Mouse (Mus musculus) left cerebral cortex, adult 2 months (tissue): ENCODE results near the gene Ogn. TPM values are rescaled to one million over a fixed set of nuclear protein-coding genes. Genes with fewer than 3 reads are reported as not detected.
"Not testable (repeated sequence)": the region's sequence is repeated elsewhere in the genome, so short reads cannot be mapped to it uniquely, and the experiment has no call there.

ENCODE experiments used
- DNase-seq, 2 experiments: peaks; one replicate each; pipeline ENCODE4 v3.0.0; 2021 to 2022; ENCODE audit warnings: low spot score in 2 of 2, mixed read lengths in 1 of 2; ENCODE audit errors: extremely low spot score in 1 of 2
- H3K27ac ChIP-seq: fragments of 200-600 bp; 2 replicates; pipeline ENCODE4 v1.8.1; 2022
- H3K4me3 ChIP-seq: fragments of 200-600 bp; 2 replicates; pipeline ENCODE4 v1.8.1; 2022
- CTCF ChIP-seq: fragments of 200-600 bp; IDR thresholded peaks from 2 replicates; pipeline ENCODE4 v1.8.1; 2022; ENCODE audit warnings: antibody characterized with exemption, mild to moderate bottlenecking, moderate library complexity
- intact Hi-C: fragments of 180-260 bp; cut with DNase I; formaldehyde crosslinking; loops from one replicate; pipeline ENCODE4 v1.15.1; 2025
- long read RNA-seq, 2 experiments: library from polyadenylated mRNA; stranded (forward); transcript quantifications; one replicate each; pipeline ENCODE4 v2.0.0; 2021; ENCODE audit warnings: borderline mapping rate in 2 of 2
- total RNA-seq, 2 experiments: library from RNA; stranded (reverse); gene quantifications; 2 replicates each; pipeline ENCODE4 v1.2.3; 2021

The Ogn gene
- total RNA-seq, result 1 to 10 TPM; 5.3 to 8.6 TPM
- long read RNA-seq, experiment 1, partial matches to known transcripts, result 2 of 5 reads
- long read RNA-seq, experiment 1, other reads (novel, unspliced or antisense), result 0 of 5 reads
- long read RNA-seq, experiment 2, partial matches to known transcripts, result 2 of 2 reads
- long read RNA-seq, experiment 2, other reads (novel, unspliced or antisense), result 0 of 2 reads

- intact Hi-C loops, result no loop called here
- no peak for DNase-seq
- H3K27ac ChIP-seq, result no peak within 1 kb of the TSS
- H3K4me3 ChIP-seq, result no peak within 1 kb of the TSS
- no peak for TF ChIP-seq CTCF
Observed at GRCm38 (mm10) chr13:49607714-49608113, at the start of gene Ogn. Ogn (plus strand) TSS chr13:49608046.

DNA sequence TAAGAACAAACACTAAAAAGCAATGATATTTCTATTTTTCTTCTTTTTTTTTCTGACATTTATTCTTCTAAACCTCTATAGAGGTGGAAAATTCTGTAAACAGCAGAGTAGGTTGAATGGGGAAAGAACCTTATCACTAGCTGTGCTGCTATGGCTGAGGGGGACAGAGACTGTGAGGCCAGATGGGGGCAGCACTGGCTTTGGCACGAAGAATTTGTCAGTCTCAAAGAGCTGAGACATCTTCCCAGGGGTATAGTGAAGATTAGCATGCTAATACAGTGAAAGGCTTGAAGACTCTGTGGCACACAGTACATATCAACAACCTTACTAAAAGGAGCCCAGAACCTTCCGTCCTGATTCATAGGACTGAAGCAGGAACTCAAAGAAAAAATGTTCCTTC lies 48.7 kb upstream of the Ogn start:
- no peak overlapping the region for H3K27ac ChIP-seq
- intact Hi-C loops, result no loop called here
- DNase-seq, result peak in 1 of 2 experiments; percentile 11
- H3K4me3 ChIP-seq, result no peak overlapping the region
- peak; percentile 37 for TF ChIP-seq CTCF

DNA sequence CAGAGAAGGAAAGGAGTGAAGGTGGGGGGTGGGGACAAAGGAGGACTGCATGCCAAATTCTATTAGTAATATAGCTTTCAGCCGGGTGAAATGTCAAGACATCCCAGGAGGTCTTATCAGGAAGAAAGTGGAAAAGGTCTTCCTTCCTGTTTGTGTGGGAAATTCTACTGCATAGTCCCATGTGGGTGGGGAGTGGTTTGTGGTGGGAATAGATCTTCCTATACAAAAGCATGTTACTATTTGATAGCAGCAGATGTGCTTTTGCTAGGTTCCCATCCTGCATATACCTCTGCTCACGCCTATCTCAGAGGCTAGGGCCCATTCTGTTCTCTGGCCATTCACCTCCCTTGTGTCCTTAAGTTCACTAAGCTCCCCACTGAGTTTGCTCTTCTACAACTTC lies 47.0 kb upstream of the Ogn start:
- intact Hi-C loops, result no loop called here
- Histone ChIP-seq H3K4me3 (no peak overlapping the region), H3K27ac (no peak overlapping the region)
- no peak for TF ChIP-seq CTCF
- DNase-seq, result no peak

- intact Hi-C loops, result no loop called here
- no peak overlapping the region for H3K4me3 ChIP-seq
- TF ChIP-seq CTCF, result no peak
- no peak overlapping the region for H3K27ac ChIP-seq
- DNase-seq, result no peak
Observed at GRCm38 (mm10) chr13:49564347-49564746, 43.5 kb upstream of the Ogn start.

GRCm38 (mm10) chr13:49570371-49570770 lies 37.5 kb upstream of the Ogn start:
- intact Hi-C loops, result no loop called here
- DNase-seq, result no peak
- Histone ChIP-seq H3K4me3 (no peak overlapping the region), H3K27ac (no peak overlapping the region)
- no peak for TF ChIP-seq CTCF

- no peak for DNase-seq
- no peak overlapping the region for H3K27ac ChIP-seq
- H3K4me3 ChIP-seq, result no peak overlapping the region
- TF ChIP-seq CTCF, result no peak
- intact Hi-C loops, result no loop called here
Observed at GRCm38 (mm10) chr13:49571418-49571817, 36.4 kb upstream of the Ogn start.

DNA sequence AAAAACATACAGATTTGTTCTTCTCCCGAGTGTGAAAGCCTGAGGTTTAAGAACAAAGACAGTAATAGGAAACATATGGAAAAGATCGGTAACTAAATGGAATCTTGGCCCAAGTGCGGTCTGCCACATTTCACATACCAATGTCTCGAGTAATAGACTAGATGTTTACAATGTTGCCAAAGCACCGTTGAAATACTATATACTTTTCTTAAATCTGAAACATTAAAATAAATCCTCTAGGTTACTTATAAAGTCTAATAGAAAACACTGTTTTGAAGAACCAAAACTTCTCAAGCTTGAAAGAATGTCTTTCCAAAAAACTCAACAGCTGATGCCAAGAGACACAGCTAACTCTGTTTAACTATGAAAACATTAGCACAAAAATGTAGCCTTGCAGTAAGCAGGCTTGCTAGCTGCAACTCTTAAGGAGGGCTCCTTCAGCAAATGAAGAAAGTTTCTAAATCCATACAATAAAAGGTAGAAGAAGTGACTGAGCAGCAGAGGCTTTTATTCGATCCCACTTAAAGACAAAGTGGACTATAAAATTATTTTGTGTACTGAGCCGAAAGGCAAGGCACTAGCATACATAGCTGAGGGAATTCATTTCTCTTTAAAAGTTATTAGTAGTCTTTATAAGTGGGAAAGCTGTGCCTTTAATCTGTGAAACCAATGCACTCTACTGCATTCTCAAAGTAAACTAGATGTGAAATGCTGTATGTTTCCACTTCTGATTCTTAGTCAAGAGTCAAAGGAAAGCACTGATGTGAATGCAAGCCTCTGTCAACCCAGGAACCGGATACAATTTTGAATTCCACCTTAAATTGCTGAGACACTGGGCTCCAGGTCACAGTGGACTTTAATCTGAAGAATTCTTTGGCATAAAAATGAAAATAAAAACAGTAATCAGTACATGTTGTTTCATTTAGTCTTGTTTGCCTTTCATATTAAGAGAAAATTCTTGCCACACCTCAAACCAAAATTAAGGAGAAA lies 26.0 kb upstream of the Ogn start, which contains the start of gene Omd:
TSS of gene Omd (plus strand) at position 922 of the 990 bp plus-strand sequence.
- intact Hi-C loops, result no loop called here
- TF ChIP-seq CTCF, result no peak
- no peak for DNase-seq
- Histone ChIP-seq H3K27ac (no peak within 1 kb of the TSS), H3K4me3 (no peak within 1 kb of the TSS)

DNA sequence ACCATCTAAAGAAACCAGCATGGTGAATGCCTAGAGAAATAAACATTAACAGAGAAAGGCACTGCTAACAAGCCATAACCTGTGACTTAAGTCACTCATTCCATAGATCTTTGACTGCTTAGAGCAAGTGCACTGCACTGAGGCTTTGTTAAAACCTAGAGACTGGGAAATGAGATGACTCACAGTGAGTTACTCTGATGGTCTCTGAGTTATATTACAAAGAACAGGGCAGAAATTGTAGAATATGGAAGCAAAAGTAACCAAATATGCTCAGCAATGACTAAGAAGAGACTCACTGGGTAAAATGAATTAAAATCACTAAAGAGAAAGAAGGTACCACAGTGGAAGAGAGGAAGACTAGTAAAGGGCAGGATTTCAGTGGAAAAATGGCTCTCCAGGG lies 24.0 kb upstream of the Ogn start:
- no peak overlapping the region for H3K4me3 ChIP-seq
- no peak for TF ChIP-seq CTCF
- H3K27ac ChIP-seq, result no peak overlapping the region; the same call in 1 of the 2 replicates
- intact Hi-C loops, result no loop called here
- no peak for DNase-seq

DNA sequence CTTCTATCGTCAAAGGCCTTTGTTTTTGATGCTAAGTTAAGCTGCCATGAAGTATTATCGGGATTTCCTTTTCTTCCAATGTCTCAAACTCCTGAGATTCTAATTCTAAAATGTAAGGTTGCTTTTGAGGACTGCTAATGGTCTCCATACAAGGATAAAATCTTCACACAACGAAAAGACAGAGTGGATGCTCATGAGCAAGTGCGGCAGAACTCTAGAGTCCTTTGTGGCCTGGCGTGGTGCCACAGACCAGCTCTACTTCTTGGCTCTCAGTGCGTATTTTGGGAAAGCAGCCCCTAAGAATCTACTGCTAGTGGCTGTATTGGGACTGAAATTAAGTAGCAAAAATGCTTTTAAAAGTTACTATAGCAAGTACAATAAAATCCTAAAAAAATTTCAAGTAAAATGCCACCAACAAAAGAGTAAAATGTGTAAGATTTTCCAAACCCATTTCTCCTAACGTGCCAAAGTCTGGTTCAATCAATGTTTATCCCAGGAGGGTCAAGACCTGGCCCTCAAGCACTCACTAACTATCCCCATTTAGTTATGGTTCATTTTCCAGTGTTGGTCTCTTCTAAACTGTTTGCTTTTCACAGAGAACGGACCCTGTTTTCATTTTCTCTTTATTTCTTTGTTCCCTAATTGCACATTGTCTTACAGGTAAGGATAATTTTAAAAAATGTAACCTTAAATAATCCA lies 23.4 kb upstream of the Ogn start:
- no peak for TF ChIP-seq CTCF
- intact Hi-C loops, result no loop called here
- no peak overlapping the region; the same call in 1 of the 2 replicates for H3K27ac ChIP-seq
- no peak for DNase-seq
- H3K4me3 ChIP-seq, result no peak overlapping the region

- intact Hi-C loops, result no loop called here
- no peak overlapping the region for H3K4me3 ChIP-seq
- no peak overlapping the region for H3K27ac ChIP-seq
- no peak for TF ChIP-seq CTCF
- DNase-seq, result no peak
Observed at GRCm38 (mm10) chr13:49586062-49586461, 21.8 kb upstream of the Ogn start.

GRCm38 (mm10) chr13:49602541-49602940 lies 5.3 kb upstream of the Ogn start:
- H3K27ac ChIP-seq, intact Hi-C loops, H3K4me3 ChIP-seq, DNase-seq: not testable (repeated sequence)

GRCm38 (mm10) chr13:49603603-49604002 lies 4.2 kb upstream of the Ogn start:
- intact Hi-C loops, result no loop called here
- no peak for DNase-seq
- no peak overlapping the region for H3K4me3 ChIP-seq
- no peak for TF ChIP-seq CTCF
- H3K27ac ChIP-seq, result no peak overlapping the region
